Mouse (Mus musculus): ENCODE measurements at regions not wholly inside any gene's neighbourhood (a gene's known extent, or its start where the extent isn't known, plus 50 kb on each side); places are given as distances from the start of the nearest gene placed in this dataset.

DNA sequence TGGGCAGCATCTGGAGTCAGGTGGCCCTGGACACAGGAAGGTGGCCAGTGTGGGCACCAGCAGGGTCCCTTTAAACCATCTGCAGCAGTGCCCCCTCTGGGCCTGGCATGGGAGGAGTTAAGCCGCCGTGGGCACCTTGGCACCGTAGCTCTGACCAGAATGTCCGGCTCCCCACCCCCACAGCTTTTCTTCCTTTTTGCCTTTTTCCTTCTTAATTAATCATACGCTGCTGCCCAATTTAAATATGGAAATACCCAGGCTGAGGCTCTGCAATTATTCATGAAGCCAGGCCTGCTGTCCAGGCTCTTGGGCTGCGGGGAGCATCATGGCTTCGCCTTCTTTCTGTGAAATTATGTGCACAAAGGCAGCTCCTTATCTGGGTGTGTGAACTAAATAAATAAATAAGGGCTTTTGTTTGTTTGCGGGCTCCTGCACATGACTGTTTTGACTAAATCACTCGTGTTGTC lies 70.6 kb upstream of the Wnt7b start:
- 84% methylated on average over 9 of the region's 9 CpGs for WGBS
- Histone ChIP-seq H3K27me3 (replicated peaks; ENCODE audit: low read depth, poor library complexity, severe bottlenecking) (peaks cover 100% of the 10 kb centered on the region), H3K4me3 (no peak overlapping the region), H3K9me3 (no peaks in the 10 kb centered on the region), H3K36me3 (replicated peaks) (no peaks in the 10 kb centered on the region), H3K27ac (replicated peaks) (no peak overlapping the region; the same call in 1 of the 2 replicates), H3K4me1 (peaks cover 16% of the 10 kb centered on the region)
- no peak for DNase-seq (ENCODE audit: low spot score)

- H3K27me3 ChIP-seq (replicated peaks; ENCODE audit: low read depth, poor library complexity, severe bottlenecking): peaks cover 100% of the 10 kb centered on the region
- peaks cover 16% of the 10 kb centered on the region for H3K4me1 ChIP-seq
- no peaks in the 10 kb centered on the region for H3K9me3 ChIP-seq
- no peaks in the 10 kb centered on the region for H3K36me3 ChIP-seq (replicated peaks)
- no peak overlapping the region for H3K4me3 ChIP-seq
- peak overlapping the region; percentile 0; the same call in 1 of the 2 replicates for H3K27ac ChIP-seq (replicated peaks)
- 66% methylated on average over 32 of the region's 32 CpGs for WGBS
- DNase-seq (ENCODE audit: low spot score): no peak
Observed at GRCm38 (mm10) chr15:85653421-85654401, 71.4 kb upstream of the Wnt7b start.

GRCm38 (mm10) chr15:85654791-85655190 lies 72.5 kb upstream of the Wnt7b start:
- H3K4me3 ChIP-seq: no peak overlapping the region
- no peak for DNase-seq (ENCODE audit: low spot score)
- no peaks in the 10 kb centered on the region for H3K36me3 ChIP-seq (replicated peaks)
- peaks cover 100% of the 10 kb centered on the region for H3K27me3 ChIP-seq (replicated peaks; ENCODE audit: low read depth, poor library complexity, severe bottlenecking)
- H3K4me1 ChIP-seq: peaks cover 16% of the 10 kb centered on the region
- H3K9me3 ChIP-seq: no peaks in the 10 kb centered on the region
- 96% methylated on average over 3 of the region's 3 CpGs for WGBS
- no peak overlapping the region for H3K27ac ChIP-seq (replicated peaks)

GRCm38 (mm10) chr15:85655751-85656167 lies 73.5 kb upstream of the Wnt7b start:
- Histone ChIP-seq H3K27ac (replicated peaks) (no peak overlapping the region), H3K9me3 (no peaks in the 10 kb centered on the region), H3K4me3 (no peak overlapping the region), H3K4me1 (peaks cover 19% of the 10 kb centered on the region), H3K36me3 (replicated peaks) (no peaks in the 10 kb centered on the region), H3K27me3 (replicated peaks; ENCODE audit: low read depth, poor library complexity, severe bottlenecking) (peaks cover 100% of the 10 kb centered on the region)
- no peak for DNase-seq (ENCODE audit: low spot score)
- WGBS: 33% methylated on average over 6 of the region's 6 CpGs

GRCm38 (mm10) chr15:85656852-85657251 lies 74.6 kb upstream of the Wnt7b start:
- Histone ChIP-seq H3K27me3 (replicated peaks; ENCODE audit: low read depth, poor library complexity, severe bottlenecking) (peaks cover 100% of the 10 kb centered on the region), H3K36me3 (replicated peaks) (no peaks in the 10 kb centered on the region)
- no peak for DNase-seq (ENCODE audit: low spot score)

DNA sequence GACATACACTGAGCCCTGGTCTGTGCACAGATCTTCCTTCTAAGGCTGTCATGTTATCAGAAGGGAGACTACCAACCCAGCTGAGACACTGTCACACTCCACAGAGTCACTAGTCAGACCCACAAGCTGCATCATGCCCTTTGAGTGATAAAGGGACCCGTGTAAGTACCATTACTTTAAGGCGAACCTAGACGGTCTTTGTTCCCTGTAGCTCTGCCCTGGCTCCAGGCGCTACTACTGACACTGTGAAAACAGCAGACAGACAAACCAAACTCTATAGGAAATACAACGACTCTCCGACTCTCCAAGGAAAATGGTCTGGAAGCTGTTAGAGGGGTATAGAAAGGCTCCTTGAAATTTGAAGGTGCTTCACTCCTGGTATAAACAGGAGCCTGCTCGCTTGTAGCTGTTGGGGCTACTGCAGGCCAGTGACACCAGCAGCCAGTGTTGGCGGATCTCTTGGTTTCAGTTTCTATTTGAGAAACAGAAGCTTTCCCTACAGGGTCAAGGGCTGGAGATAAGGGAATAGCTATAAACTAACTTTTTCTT lies 75.2 kb upstream of the Wnt7b start:
- DNase-seq (ENCODE audit: low spot score): no peak
- H3K9me3 ChIP-seq: no peaks in the 10 kb centered on the region
- no peaks in the 10 kb centered on the region for H3K36me3 ChIP-seq (replicated peaks)
- H3K27ac ChIP-seq (replicated peaks): no peak overlapping the region
- no peak overlapping the region for H3K4me3 ChIP-seq
- 62% methylated on average over 8 of the region's 8 CpGs for WGBS
- H3K27me3 ChIP-seq (replicated peaks; ENCODE audit: low read depth, poor library complexity, severe bottlenecking): peaks cover 100% of the 10 kb centered on the region
- H3K4me1 ChIP-seq: peaks cover 23% of the 10 kb centered on the region

More at GRCm38 (mm10) chr15:85656852-85657251, 74.6 kb upstream of the Wnt7b start:
- WGBS: 80% methylated on average over 6 of the region's 6 CpGs
- Histone ChIP-seq H3K27ac (replicated peaks) (no peak overlapping the region), H3K4me3 (no peak overlapping the region), H3K4me1 (peaks cover 23% of the 10 kb centered on the region), H3K9me3 (no peaks in the 10 kb centered on the region)

GRCm38 (mm10) chr15:85658101-85658885 lies 76.0 kb upstream of the Wnt7b start:
- no peak overlapping the region for H3K4me3 ChIP-seq
- H3K4me1 ChIP-seq: peaks cover 21% of the 10 kb centered on the region
- H3K9me3 ChIP-seq: no peaks in the 10 kb centered on the region
- H3K27me3 ChIP-seq (replicated peaks; ENCODE audit: low read depth, poor library complexity, severe bottlenecking): peaks cover 100% of the 10 kb centered on the region
- no peak for DNase-seq (ENCODE audit: low spot score)
- H3K27ac ChIP-seq (replicated peaks): no peak overlapping the region
- H3K36me3 ChIP-seq (replicated peaks): no peaks in the 10 kb centered on the region
- 73% methylated on average over 14 of the region's 14 CpGs for WGBS

DNA sequence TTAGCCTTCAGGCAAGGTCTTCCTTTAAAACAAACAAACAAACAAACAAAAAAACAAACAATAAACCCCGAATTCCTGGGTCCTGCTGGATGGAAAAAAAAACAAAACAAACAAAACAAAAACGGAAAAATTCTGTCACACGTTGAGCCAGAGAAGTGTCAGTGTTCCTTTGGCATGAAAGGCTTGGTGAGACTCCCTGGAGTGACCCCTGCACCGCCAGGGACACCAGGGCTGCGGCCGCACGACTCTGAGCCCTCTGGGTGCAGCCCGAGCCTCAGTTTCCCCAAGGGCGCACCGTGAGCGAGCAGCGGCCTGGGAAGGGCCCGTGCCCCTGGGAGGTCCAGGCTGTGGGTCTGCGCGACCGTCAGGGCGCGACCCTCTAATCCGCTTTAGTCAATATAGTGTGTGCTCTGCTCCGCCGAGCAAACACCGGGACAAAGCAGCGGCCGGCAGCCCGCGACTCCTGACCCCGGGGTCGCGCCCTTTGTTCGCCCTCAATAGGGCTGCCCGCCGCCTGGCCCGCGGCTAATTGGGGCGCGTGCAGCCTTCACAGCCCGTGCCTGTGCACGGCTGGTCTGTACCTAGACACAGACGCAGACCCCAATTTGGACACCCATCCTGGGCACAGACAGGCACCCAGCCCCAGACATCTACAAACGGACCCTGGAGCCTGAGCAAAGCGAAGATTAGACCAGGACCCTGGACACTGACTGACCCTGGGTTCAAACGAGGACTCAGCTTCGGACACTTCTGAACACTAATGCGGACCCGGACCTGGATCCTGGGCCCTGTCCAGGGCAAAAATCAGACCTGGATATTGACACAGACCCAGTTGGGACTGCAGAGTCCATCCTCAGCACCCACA lies 74.0 kb upstream of the Ppara start:
- Histone ChIP-seq H3K9me3 (no peaks in the 10 kb centered on the region), H3K36me3 (replicated peaks) (no peaks in the 10 kb centered on the region), H3K27ac (replicated peaks) (no peak overlapping the region), H3K4me1 (peaks cover 8% of the 10 kb centered on the region), H3K4me3 (peak overlapping the region; percentile 38), H3K27me3 (replicated peaks; ENCODE audit: low read depth, poor library complexity, severe bottlenecking) (peaks cover 99% of the 10 kb centered on the region)
- DNase-seq (ENCODE audit: low spot score): peak; percentile 58
- 6% methylated on average over 45 of the region's 45 CpGs for WGBS

GRCm38 (mm10) chr15:85661393-85661690 lies 73.4 kb upstream of the Ppara start:
- Histone ChIP-seq H3K27me3 (replicated peaks; ENCODE audit: low read depth, poor library complexity, severe bottlenecking) (peaks cover 99% of the 10 kb centered on the region), H3K36me3 (replicated peaks) (no peaks in the 10 kb centered on the region), H3K4me1 (peaks cover 6% of the 10 kb centered on the region), H3K27ac (replicated peaks) (no peak overlapping the region), H3K4me3 (no peak overlapping the region), H3K9me3 (no peaks in the 10 kb centered on the region)
- no peak for DNase-seq (ENCODE audit: low spot score)
- 65% methylated on average over 2 of the region's 2 CpGs for WGBS

- DNase-seq (ENCODE audit: low spot score): no peak
- WGBS: 91% methylated on average over 5 of the region's 5 CpGs
- H3K36me3 ChIP-seq (replicated peaks): no peaks in the 10 kb centered on the region
- no peak overlapping the region for H3K4me3 ChIP-seq
- H3K27ac ChIP-seq (replicated peaks): no peak overlapping the region
- H3K9me3 ChIP-seq: no peaks in the 10 kb centered on the region
- H3K4me1 ChIP-seq: peaks cover 6% of the 10 kb centered on the region
- H3K27me3 ChIP-seq (replicated peaks; ENCODE audit: low read depth, poor library complexity, severe bottlenecking): peaks cover 99% of the 10 kb centered on the region
Observed at GRCm38 (mm10) chr15:85661771-85662170, 73.0 kb upstream of the Ppara start.

DNA sequence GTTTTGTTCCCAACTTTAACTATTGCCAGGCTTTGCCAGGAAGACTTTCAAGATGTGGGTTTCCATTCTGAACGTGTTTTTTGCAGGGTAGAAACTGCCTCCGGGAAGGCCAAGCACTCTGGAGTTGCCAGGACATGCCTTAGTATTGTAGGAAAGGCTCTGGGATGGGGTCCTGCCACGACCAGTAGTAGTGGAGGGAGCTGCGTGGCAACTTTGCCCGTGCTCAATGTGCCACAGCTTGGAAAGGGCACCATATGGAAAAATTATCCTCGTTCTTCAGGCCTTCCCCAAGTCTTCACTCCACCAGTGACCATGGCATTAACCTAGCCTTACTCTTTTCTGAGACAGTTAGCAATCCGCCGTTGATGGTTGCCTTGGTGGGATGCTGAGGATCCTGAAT lies 72.5 kb upstream of the Ppara start:
- WGBS: 84% methylated on average over 8 of the region's 8 CpGs
- no peaks in the 10 kb centered on the region for H3K9me3 ChIP-seq

GRCm38 (mm10) chr15:85662673-85663072 lies 72.1 kb upstream of the Ppara start:
- Histone ChIP-seq H3K4me3 (no peak overlapping the region), H3K27me3 (replicated peaks; ENCODE audit: low read depth, poor library complexity, severe bottlenecking) (peaks cover 99% of the 10 kb centered on the region), H3K4me1 (peaks cover 6% of the 10 kb centered on the region), H3K36me3 (replicated peaks) (no peaks in the 10 kb centered on the region), H3K27ac (replicated peaks) (no peak overlapping the region), H3K9me3 (no peaks in the 10 kb centered on the region)
- no peak for DNase-seq (ENCODE audit: low spot score)
- WGBS: 86% methylated on average over 4 of the region's 4 CpGs

More for the DNA sequence above, 72.5 kb upstream of the Ppara start:
- no peak for DNase-seq (ENCODE audit: low spot score)
- H3K36me3 ChIP-seq (replicated peaks): no peaks in the 10 kb centered on the region
- H3K4me1 ChIP-seq: peaks cover 6% of the 10 kb centered on the region
- peaks cover 99% of the 10 kb centered on the region for H3K27me3 ChIP-seq (replicated peaks; ENCODE audit: low read depth, poor library complexity, severe bottlenecking)
- no peak overlapping the region for H3K27ac ChIP-seq (replicated peaks)
- no peak overlapping the region for H3K4me3 ChIP-seq
